Comparison of ENCODE assay signal across 17 mouse cellular contexts in the genomic region with DNA sequence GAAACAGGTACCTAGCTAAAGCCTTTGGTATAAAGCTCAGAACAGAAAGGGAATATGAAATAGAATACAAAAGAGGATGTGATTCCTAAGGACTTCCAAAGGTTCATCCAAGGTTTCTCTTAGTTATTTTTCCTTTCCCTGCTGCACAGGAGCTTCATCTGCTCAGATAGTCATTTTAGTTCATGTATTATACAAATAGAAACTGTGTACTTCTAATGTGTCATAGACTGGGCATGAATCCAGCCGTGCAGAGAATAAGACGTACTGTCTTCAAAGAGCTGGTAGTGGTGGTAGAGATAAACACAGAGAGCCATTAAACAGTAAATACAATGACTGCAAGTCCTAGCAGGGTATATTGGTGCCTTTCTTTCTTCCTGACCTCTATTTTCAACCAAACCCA.
A peak's percentile ranks its signal among the peaks of the same experiment; 100 is the strongest.
DNase-seq lines count a peak whose midpoint lies in the region; ATAC-seq and TF ChIP-seq lines count a peak whose summit lies in the region.
"Had no signal": no experiment of that assay in that cellular context is flagged by ENCODE, and none has a peak within 500 bp of the region (broad histone marks: within the 10 kb centered on the region; RNA-seq: fewer than 3 reads in every experiment).

No protein-coding gene starts in this region.

- no peak overlapping the region for H3K4me2 ChIP-seq in stomach, postnatal 0 days (replicated peaks; ENCODE audit: low read depth)
- H3K4me2 ChIP-seq: hindbrain, embryonic 15.5 days had no signal

- TF ChIP-seq EP300 in stomach, postnatal 0 days (optimal IDR thresholded peaks at IDR 0.05), result no peak

- H3K4me3 ChIP-seq in stomach, postnatal 0 days (ENCODE audit: low read depth, low read length), result no peak overlapping the region
- H3K4me3 ChIP-seq: erythroblast, embryonic 14.5 days; hindbrain, embryonic 15.5 days; midbrain, embryonic 10.5 days had no signal

- H3K27me3 ChIP-seq in stomach, postnatal 0 days (ENCODE audit: control insufficient read depth, insufficient read depth, low read length), result no peaks in the 10 kb centered on the region
- H3K27me3 ChIP-seq: hindbrain, embryonic 15.5 days had no signal

- H3K4me1 ChIP-seq in stomach, postnatal 0 days (replicated peaks; ENCODE audit: control insufficient read depth, insufficient read depth), result no peaks in the 10 kb centered on the region
- H3K4me1 ChIP-seq: hindbrain, embryonic 15.5 days; midbrain, embryonic 10.5 days had no signal

- no peak overlapping the region for H3K9ac ChIP-seq in stomach, postnatal 0 days (ENCODE audit: low read length)
- H3K9ac ChIP-seq: hindbrain, embryonic 15.5 days had no signal

- no peaks in the 10 kb centered on the region for H3K9me3 ChIP-seq in stomach, postnatal 0 days (ENCODE audit: control insufficient read depth, low read length)
- H3K9me3 ChIP-seq: hindbrain, embryonic 15.5 days; midbrain, embryonic 10.5 days had no signal

- no peak for TF ChIP-seq CTCF in stomach, postnatal 0 days (IDR thresholded peaks at IDR 0.05; ENCODE audit: low read depth)

- no peak overlapping the region for H3K27ac ChIP-seq in stomach, postnatal 0 days (replicated peaks)
- H3K27ac ChIP-seq: hindbrain, embryonic 15.5 days; midbrain, embryonic 10.5 days had no signal

- no peaks in the 10 kb centered on the region for H3K36me3 ChIP-seq in stomach, postnatal 0 days (ENCODE audit: control insufficient read depth, insufficient read depth, low read length)
- H3K36me3 ChIP-seq: G1E; hindbrain, embryonic 15.5 days; midbrain, embryonic 10.5 days had no signal

- WGBS in stomach, postnatal 0 days, result 28% methylated on average over 2 of the region's 2 CpGs

- peak; percentile 5 for DNase-seq in heart, adult 8-10 months (ENCODE audit: low spot score)
- no peak for DNase-seq in heart, postnatal 4 days
- peak; percentile 70 for DNase-seq in brain, adult 2 months (ENCODE audit: low read depth, low spot score)
- peak; percentile 38 to 62 for DNase-seq in frontal cortex, postnatal 36 days (ENCODE audit: low spot score in 2 of 2)
- DNase-seq in right cerebral cortex, postnatal 10 days (ENCODE audit: low spot score in 2 of 2), result peak; percentile 65 to 77
- DNase-seq in spleen, adult 18-20 months, result no peak
- DNase-seq in stomach, postnatal 0 days (ENCODE audit: low spot score), result no peak
- DNase-seq: cerebellum, adult 9-10 months; embryo, embryonic 11 days; kidney, adult 2 months; kidney, postnatal 4 days; lung, adult 18-20 months; thymus, adult 18-20 months had no signal

- ATAC-seq in stomach, postnatal 0 days (ENCODE audit: low FRiP score, low TSS enrichment), result no peak

Comparison
In these comparisons a context has a peak if more than half of its experiments do, and no peak if none do; other contexts are left out.
1. DNase-seq: peak in heart, adult 8-10 months (single experiment), brain, adult 2 months (single experiment), frontal cortex, postnatal 36 days (2 of 2) and right cerebral cortex, postnatal 10 days (2 of 2); none in heart, postnatal 4 days (single experiment), spleen, adult 18-20 months (0 of 2) and stomach, postnatal 0 days (single experiment).